Mouse (Mus musculus) spleen, postnatal 14 days (tissue): ENCODE measurements around the gene Traf3.

Source experiments
- DNase-seq, 2 experiments: peaks; one replicate each; pipeline ENCODE4 v3.0.0; 2021 to 2022; ENCODE audit warnings: low spot score in 2 of 2

Gene Traf3

GRCm38 (mm10) chr12:111152981-111153710 is 13.0 kb upstream of the Traf3 start:
- no peak for DNase-seq

GRCm38 (mm10) chr12:111153946-111154345 is 12.2 kb upstream of the Traf3 start:
- DNase-seq: no peak

DNA sequence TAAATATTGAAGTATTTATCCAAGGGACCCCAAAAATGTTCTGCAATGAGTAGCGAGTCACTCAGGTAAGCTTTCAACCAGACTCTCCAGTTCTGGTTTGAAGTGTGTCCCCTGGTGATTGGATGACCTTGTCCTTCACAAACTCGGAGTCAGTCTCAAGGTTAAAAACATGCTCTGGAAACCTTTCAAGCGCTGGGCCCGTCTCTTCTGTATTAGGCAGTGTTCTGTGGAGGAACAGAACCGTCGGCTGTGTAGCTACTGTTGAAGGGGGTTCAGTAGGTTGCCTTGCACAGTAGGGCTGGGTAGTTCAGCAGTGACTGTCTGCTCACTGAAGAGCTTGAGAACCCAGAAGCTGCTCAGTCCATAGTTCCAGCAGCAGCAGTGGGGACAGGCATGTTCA is 11.5 kb upstream of the Traf3 start:
- DNase-seq: no peak

- DNase-seq: no peak
Observed at GRCm38 (mm10) chr12:111155756-111156155, 10.4 kb upstream of the Traf3 start.

DNA sequence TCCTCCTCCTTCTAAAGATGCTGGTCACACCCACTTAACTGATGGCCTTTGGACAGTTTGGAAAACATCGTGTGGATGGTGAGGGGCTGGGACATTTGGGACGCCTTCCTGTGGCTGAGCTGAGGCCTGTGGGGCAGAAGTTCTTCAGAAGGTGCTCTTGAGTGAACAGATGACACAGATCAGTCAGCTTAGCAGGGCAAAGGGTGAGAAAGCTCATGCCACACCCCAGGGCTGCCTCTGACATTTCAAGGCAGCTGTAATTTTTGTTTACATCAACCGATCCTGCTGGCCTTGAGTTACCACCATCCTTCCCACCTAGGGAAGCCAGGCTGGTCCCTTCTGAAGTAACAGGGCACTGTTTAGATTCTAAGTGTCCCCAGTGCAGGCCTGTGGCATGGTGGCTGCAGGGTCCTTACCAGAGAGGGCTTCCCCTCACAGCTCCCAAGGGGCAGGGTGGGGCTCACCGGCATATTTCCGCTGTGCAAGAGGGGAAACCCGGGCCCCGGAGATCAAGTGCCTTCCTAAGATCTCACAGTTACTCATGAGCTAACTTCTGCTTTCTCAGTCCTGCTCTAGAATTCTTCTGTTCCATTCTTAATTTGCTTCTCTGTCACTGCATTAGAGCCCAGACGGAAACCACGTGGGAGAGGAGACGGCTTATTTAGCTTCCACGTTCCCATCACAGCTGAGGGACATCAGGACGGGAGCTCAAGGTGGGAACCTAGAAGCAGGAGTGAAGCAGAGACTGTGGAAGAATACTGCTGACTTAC is 6.3 kb upstream of the Traf3 start:
- DNase-seq: peak; percentile 76 to 86

GRCm38 (mm10) chr12:111160871-111161270 is 5.3 kb upstream of the Traf3 start:
- no peak for DNase-seq

- no peak for DNase-seq
Observed at GRCm38 (mm10) chr12:111161943-111162311, 4.2 kb upstream of the Traf3 start.

DNA sequence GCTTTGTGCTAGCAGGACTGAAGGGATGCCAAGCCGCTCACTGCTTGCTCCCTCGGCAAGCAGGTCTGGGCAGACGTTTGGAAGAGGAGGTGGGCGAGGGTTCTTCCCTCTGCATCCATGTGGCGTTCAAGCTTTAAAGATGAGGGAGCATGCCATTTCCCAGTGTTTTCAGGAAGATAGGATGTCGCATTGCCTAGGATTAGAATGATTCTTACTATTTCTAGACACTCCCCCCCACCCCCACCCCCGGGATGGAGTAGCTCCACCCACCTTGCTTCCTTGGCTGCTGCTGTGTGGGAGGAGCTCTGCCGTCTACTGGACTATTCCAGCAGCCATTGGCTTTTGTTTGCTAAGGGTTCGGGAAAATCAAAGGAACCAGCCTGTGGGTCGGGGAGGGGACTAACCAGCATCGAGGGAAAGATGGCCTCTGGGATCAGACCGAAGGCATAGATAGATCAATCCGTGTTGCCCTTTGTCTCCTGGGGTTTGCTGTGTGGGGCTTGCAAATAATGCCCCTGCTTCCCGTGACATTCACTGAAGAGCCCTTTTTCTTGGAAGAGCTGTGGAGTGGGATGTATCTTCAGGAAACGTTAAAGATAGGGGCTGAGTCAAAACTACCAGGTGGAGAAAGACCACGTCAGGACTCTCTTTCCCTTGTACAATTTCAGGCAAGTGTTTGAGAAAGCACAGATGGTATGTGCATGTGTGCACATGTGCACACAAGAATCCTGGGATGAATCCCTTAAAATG is 3.7 kb upstream of the Traf3 start:
- DNase-seq: no peak

DNA sequence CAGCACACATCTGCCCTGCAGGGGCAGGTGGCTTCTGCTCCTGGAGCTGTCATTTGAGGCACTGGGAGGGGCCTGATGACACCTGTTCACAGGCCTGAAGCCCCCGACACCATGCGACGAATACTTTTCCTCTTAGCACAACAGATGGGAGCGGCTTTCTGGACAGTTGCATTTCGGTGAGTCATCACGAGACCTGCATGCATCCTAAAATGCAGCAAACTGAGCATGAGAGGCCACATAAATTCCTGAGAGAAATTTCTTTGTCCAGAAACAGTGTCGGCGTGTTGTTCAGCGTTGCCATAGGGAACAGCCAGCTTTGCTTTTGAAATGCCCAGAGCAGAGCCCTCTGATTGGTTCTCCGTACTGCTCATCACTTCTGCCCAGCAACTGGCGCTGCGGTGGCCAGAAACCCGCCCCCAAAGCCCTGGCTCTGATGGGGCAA is 1.8 kb upstream of the Traf3 start:
- DNase-seq: peak; percentile 55 to 74

DNA sequence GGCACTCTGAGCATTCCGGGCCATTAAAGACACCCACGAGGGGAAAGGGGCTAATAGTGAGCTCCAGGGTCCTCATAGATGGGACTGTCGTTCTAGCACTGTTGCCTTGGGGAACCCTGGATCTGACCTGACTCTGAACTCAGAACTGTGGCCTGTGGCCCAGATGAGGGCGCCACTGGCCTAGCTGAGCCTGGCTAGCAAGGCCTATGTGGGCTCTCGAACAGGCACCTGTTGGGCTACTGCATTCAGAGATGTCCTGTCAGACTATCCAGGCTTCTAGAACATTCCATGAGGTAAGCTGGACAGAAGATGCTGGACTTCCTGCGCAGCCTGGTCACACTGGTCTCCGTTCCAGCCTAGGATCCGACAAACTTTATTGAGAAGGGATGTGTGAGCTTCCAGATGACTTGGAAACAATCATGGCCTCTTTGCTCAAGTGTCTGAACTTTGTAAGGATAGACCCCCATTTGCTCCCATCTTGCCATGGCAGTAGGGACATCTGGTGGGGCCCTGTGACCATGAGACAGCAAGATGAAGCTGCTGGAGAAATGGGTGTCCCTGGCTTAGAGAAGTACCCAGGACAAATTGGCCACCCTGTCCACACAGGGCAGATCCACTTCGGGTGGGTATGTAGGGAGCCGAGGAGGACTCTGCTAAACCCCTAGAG is 891 bp upstream of the Traf3 start:
- peak in 1 of 2 experiments; percentile 54 for DNase-seq

- DNase-seq: no peak
Observed at GRCm38 (mm10) chr12:111166681-111167289, 615 bp downstream of the Traf3 start.

DNA sequence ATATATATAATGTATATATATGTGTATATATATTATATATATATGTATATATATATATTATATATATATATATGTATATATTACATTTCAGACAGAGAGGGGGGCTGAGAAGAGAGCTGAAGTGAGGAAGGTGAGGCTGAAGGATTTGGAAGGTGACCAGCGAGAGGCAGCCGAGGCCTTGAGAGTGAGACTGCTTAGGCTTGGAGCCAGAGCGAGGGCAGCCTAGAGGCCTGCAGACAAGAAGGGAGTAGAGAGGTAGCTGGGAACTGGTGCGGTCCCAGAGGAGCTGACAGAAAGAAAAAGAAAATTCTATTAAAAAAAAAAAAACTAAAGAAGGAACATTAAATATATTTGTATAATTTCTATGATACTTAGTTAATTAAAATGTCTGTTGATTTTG is 2.7 kb downstream of the Traf3 start:
- no peak for DNase-seq

DNA sequence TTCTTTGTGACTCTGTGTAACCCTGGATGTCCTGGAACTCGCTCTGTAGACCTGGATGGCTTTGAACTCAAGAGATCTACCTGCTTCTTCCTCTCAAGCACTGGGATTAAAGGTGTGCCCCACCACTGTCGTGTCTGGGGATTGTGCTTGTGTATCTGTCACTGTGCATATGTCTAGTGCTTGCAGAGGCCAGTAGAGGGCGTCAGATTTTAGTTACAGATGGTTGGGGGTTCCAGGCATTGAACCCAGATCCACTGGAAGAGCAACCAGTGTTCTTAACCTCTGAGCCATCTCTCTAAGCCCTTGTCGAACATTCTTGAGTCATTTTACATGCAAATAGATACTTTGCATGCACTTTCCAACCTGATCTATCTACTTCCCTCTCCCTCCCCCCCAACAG is 12.6 kb downstream of the Traf3 start:
- DNase-seq: no peak

GRCm38 (mm10) chr12:111181848-111182247 is 15.7 kb downstream of the Traf3 start:
- no peak for DNase-seq

DNA sequence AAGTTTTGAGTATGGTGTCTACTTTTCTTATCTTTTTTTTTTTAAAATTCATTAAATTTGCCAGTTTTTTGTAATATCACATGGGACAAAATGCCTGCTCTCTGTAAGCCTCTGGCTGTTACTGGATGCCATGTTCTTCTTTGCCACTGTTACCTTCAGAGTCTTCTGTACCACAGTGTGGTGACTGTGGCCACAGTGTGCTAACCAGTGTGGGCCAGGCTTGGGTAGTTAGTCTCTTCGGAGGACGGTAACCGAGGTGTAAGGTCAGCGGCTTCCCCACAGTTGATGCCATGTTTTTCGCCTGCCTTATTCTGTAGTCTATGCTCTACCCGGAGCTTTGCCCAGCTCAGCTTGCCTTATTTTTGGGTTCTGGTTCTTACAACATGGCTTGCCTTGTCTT is 16.2 kb downstream of the Traf3 start:
- no peak for DNase-seq

- no peak for DNase-seq
Observed at GRCm38 (mm10) chr12:111184476-111184875, 18.3 kb downstream of the Traf3 start, which contains the start of gene 4930595D18Rik. Gene 4930595D18Rik (minus strand): TSS chr12:111184491.

DNA sequence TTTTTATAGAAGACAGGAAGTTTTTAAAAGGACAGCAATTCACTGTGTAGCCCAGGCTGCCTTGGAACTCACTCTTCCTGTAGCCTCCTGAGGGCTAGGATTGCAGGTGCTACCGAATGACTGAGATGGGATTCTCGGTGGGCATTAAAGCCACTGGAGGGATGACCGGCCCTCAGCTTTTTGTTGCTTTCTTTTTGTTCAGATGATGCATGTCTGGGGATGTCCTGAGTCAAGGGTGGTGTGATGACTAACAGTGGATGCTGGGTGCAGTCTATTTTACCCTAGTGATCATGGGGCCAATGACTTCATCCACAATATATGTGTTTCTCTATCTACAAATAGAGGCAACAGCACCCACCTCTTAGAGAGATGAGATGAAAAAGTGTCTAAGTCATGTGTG is 20.8 kb downstream of the Traf3 start:
- DNase-seq: no peak

- DNase-seq: no peak
Observed at GRCm38 (mm10) chr12:111188295-111188694, 22.1 kb downstream of the Traf3 start.

GRCm38 (mm10) chr12:111190355-111190754 is 24.2 kb downstream of the Traf3 start:
- no peak for DNase-seq

DNA sequence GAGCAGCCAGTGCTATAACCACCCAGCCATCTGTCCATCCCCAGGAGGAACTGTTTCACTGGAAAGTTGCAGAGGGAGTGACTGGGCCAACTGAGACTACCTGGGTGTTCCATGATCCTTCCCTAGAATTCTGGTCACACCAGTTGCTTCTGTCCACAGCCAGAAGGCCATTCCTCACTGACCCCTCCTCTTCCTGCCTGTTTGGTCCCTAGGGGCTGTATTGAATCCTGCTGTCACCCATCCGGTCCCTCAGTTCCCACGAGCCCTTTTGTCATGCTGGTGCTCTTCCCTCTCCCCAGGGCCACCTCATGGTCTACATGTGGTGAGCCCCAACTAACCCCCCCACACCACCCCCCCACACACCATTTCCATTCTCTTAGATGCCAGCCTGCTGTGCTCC is 24.7 kb downstream of the Traf3 start:
- DNase-seq: no peak

GRCm38 (mm10) chr12:111192777-111193176 is 26.6 kb downstream of the Traf3 start:
- DNase-seq: no peak
